Mouse (Mus musculus) layer of hippocampus, postnatal 25 days (tissue): ENCODE results near the gene Otulin. TPM values are rescaled to one million over a fixed set of nuclear protein-coding genes. Genes with fewer than 3 reads are reported as not detected.

Experiments used
- DNase-seq, 2 experiments: peaks; one replicate each; pipeline ENCODE4 v3.0.0; 2022; ENCODE audit warnings: mixed read lengths in 2 of 2, low spot score in 1 of 2; ENCODE audit errors: extremely low spot score in 1 of 2
- total RNA-seq, 2 experiments: library from RNA; stranded (reverse); gene quantifications; 2 replicates each; pipeline ENCODE4 v1.2.3; 2021

The Otulin gene
- total RNA-seq = 10 to 100 TPM; 20.2 to 20.9 TPM

DNA sequence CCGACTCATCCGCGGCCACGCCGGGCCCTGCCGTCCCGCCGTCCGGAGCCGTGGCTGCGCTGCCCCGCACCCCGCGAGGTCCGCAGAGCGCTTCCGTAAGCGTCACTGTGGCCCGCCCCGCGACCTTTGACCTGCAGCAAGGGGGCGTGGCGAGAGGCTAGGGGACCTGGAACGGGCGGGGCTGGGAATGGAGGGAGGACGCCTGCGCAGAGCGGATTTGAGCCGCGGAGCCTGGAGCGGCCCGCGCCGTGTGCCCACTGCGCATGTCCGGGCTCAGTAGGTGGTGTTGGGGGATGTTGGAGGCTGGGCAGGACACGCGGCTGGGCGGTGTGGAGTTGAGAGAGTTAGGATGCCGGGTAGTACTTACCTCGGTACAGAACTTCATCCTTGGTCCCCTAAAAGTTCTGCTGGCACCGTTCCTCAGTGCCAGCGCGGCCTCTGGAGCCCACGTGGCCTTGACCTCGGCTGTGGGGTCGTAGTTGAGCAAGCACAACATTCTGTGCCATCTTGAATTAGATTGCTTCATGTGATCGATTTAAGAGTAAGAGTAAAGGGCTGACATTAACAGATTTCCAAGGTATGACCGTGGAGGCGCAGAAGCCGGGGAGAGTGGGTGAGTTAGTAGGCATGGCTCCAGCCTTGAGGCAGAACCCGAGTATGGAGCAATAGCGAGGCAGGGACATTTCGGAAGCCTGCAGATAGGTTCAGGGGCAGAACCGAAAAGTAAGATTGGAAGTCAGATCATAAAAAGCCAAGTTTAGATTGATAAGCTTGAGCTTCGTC, at the start of gene Otulin:
TSS of gene Otulin (minus strand) at position 93 of the 783 bp plus-strand sequence.
- DNase-seq = peak; percentile 98 to 99

DNA sequence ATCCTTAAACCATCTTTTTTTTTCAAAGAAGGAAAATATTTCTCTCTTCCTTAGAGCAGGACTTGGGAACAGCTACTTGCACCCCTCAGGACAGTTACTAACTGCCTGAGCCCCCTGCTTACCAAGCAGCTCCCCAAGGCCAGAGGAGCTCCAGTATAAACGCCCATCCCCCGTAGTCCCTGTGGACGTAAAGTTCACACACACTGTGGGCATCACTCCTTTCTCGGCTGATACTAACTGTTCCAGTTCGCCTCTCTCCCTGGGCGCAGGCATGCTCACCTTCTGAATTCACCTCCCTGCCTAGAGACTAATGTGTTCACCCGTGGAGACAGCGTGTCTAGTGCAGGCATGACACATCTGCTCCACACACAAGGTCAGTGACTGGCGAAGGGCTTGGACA, 48.0 kb upstream of the Otulin start:
- no peak for DNase-seq

DNA sequence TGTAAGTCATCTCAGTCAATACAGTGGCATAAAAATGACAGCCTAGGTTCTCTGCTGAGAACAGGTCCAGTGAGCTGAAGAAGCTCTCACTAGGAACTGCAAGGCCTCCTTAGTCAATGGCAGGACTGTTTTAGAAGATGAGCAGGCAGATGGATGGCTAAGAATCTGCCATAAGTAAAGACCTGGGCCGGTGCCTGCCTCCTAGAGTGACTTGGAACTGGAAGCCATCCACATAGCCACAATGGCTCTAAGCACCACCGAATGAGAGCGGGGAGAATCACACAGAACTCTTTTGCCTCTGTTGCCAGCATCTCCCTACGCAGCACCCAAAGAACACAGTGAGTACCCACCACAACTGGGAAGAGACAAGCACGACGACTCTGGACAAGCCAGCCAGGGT, 47.3 kb upstream of the Otulin start:
- DNase-seq = no peak

DNA sequence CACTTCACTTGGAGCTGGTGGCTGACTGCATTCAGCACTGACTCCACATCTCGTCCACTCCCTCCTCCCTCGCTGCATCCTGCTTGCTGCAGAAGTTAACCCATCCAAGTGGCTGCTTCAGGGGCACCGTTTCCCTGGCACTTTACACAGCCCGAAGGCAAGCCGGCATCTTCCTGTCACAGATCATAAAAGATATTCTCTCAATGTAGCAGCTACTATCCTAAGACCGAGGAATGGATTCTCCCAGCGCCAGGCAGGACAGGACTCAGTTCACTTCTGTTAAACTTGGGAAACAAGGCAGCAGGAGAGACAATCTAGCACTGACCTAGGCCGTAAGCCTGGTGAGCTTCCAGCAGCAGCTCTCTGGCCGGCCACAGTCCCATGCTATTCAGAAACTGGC, 45.7 kb upstream of the Otulin start:
- DNase-seq = no peak

DNA sequence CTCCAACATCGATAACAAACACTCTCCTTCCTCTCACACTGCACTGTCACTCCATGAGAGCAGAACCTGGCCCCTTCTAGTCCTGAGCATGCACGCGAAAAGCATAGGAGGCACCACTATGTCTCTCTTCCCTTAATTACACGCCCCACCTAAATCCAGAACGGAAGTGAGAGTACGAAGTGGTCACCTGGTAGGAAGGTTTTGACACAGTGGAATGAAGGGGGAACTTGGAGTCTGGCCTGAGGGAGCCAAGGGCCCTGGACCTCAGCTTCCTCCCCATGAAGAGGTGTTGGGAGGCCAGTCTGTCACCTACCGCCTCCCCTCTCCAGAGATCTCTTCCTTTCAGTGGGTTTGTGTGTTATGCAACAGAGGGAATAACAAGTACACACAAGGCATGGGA, 44.6 kb upstream of the Otulin start:
- no peak for DNase-seq

DNA sequence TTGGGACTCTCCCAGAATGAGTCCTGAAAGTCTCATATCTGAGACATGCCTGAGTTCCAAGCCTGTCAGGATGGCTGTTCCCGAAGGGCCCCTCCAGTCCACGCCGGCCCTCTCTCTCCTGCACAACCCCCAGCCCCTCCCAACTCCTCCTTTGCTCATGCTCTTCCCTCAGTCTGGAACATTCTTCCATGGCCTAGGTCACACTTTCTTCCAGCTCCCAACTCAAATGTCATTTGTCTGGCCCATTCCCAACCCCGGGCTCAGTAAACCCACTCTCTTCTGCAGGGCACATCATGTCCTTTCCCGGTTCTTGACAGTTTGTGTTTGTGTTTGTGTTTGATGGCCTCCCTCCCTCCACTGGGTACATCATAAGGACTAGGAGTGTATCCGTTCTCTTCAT, 43.5 kb upstream of the Otulin start:
- no peak for DNase-seq

DNA sequence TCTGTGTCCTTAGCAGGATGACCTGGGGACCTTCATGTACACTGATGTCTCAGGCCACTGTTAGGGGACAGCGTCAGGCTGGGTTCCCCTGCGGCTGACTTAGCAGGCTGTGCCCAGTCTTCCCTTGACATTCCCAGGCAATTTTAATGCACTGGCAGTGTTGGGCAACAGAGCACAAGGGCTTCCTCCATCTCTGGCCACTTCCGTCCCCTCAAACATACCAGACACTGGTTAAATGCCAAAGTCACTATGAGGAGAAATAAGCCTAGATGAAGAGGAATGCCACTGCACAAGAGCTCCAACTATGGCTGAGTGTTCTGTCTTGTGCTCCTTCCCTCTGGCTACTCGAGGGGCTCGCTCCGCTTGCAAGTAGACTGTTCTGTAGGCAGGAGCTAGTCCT, 42.7 kb upstream of the Otulin start:
- no peak for DNase-seq

DNA sequence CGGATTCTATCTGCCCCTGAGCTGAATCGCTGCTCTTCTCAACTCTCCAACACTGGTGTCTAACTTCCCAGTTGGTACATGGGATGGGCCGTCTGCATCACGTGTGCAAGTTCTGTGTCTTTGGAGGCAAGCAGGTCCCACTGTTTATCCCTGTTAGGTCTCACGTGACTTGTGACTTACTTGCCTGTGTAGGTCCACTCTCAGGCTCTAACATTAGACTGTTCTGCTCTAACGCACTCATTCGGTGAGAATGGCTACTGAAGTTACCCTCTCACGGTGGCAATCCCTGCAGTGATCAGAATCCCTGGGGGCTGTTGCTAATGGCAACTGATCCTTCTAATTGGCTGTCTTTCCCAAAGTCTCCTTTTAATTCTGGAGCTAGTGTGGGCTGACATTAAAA, 41.8 kb upstream of the Otulin start:
- DNase-seq = no peak

DNA sequence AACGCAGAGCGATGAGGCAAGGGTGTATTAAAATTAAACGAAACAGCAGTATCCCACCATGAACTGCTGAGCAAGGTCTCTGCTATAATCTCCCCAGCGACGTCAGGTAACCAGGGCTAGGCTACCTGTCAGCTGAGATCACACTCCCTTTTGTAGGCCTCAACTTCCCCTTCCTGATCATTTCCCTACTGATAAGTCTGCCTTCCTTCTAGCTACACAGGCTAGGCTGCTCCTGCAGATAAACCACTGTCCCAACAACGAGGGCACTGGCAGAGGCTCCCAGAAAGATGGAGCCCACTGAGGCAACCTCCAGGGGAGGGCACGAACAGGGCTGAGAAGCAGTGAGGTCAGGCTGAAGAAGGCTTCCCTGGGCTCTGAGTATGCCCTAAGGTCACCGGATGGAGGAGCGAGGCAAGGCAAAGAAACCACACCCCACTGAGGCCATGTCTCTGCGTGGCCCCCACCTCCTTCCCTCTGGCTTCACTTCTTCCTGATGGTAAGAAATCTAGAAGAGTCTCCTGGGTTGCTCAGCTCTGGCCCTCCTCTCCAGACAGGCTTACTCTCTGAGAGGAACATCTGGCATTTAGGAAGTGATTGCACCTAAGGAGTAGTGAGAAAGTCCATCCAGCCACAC, 41.2 kb upstream of the Otulin start:
- no peak for DNase-seq

DNA sequence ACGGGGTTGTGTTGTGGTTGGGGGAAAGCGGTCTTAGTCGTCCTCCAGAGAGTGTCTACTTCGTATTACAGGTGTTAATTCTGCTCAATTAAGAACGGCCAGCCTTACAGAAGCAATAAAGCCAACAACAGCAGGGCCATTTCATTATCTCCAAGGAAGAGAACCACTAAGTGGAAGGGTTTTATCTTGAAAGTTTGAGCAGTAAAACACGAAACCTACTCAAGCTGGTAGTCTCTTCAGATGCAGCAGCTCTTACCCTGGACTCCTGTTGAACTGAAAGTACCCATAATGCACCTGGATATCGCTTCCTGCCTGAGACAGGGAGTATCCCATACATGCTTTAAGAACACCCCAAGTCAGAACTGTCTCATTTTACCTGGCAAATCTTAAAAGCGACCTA, 40.2 kb upstream of the Otulin start:
- DNase-seq = no peak

DNA sequence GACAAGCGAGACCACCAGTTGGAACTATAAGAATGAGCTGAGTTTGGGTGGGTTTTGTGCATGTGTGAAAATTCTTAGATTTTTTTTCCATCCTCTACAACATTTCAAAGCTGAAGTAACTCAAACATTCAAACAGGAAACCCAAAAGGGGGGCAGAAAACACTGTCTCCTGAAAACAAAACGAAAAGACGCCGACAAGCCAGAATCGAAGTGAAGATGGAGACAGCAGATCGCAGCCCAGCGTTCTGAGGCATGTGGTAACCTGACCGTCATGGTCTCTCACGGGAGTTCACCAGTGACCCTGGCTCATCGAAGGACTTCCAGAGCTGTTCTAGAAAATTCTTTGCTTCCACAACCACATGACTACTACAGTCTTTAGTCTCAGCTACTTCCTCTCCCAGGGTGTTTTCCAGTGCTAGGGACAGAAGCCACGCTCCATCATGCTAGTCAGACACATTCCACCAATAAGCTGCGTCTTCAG, 39.5 kb upstream of the Otulin start:
- no peak for DNase-seq

DNA sequence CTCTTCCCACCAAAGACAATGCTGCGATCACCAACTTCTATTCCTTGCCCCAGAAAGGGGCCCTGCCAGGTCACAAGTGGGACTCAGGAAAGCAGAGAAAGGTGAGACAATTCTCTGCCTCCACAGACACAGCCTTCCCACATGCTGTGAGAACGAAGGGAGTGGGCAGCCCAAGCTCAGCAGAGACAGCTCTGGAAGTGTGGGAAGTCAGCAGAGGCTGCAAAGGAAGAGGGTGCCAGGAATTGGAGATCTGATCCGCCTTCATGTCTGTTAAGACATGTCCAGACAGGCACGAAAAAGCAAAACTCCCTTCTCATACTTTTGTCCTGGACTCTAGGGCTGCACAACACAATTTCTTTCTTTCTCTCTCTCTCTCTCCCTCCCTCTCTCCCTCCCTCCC, 38.8 kb upstream of the Otulin start:
- no peak for DNase-seq

DNA sequence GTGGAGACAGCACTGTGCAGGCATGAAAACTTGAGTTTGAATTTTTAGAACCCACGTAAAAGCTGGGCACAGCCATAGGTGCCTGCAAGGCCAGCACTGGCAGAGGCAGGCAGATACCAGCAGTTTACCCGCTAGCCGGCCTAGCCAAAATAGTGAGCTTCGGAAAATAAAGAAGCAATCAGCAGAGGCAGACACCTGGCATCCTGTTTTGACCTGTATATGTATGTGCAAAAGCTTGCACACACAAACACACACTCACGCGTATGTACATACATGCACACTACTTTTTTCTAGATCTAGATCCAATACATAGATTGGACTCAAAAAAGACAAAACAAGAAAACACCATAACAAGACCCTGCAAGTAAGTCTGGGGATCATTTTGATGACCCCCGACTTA, 38.1 kb upstream of the Otulin start:
- DNase-seq = no peak

DNA sequence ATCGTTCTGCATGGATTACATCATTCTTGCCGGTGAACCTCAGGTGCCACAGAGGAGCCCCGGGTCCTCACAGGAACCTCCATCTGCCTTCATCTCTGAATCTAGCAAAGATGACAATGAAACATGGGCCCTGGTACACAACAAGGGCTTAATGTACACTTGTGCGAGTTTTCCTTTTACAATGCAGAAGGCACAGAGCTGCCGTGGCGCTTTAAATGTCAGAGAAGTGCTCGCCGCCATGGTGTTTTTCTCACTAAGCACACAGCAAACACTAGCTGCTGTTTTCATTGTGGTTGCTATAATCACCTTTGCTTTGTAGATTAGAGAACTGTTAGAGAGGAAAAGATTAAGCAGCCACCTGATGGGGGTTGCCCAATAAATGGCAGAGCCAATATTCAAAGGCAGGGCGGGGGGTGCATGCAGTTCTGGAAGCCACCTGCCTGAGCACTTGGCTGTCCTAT, 37.5 kb upstream of the Otulin start:
- no peak for DNase-seq

DNA sequence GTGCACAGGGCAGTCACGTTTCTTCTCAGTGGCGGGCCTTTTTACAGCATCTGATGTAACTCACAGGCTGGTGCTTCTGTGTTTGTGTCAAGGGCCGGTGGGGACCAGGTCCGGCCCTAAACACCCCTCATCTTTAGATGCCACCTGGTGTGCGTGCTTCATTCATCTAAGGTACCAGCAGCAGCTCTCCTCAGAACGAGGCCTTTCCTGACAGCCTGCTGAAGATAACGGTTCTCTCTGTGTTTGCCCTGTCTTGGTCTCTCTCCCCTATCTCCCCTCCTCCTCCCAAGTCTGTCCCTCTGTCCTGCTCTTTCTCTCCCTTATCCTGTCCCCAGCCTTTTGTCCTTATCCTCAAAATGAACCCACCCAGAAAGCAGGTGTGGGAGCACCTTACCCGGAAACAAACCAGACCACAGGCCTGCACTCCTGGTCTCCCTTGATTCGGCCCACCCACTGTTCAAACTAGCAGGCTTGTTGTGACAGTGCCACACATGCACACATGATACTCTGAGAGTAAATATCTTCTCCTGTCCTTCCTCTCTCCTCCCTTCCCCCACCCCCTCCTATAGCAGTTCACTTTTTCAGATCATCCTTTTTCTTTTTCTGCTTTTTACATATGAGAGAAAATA, 36.5 kb upstream of the Otulin start:
- DNase-seq = no peak

DNA sequence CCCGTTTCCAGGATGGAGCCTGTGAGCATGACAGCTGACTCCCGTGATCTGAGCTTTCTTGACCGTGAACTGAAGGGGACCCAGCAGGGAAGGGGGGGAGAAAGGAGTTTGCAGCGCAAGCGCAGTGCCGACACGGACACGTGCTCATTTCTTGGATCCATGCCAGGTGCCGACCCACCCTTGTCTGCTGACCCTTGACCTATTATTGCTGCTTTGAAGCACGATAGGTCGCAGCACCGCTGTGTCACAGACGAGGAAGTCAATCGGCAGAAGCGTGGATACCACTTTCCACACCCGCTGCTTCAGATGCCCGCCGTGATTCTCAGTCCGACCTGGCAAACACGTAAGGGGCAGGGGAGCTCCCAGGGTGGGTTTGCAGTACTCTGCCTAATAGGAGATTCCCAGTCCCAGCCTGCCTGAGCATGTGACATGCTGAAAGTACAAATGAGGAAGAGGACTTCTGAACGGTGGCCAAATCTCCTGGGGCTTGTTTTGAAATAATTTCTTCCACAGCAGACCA, 35.0 kb upstream of the Otulin start:
- DNase-seq = peak in 1 of 2 experiments; percentile 26

DNA sequence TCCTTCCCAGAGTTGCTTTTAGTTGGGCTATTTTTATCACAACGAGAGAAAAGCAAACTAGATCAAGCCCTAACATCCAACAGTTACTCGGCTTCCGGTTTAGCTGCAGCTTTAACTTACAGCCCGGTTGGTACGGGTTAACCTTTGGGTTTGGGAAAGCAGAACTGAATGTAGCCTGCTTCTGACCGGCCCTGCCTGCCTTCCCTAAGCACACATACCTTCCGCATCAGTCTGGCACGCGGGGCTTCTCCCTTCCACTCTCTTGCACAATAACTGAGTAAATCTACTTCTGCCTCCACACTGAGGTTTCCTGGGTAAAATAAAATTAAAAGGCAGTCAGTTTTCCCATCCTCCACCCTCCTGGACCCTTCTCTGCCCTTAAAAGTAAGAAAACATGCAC, 33.6 kb upstream of the Otulin start:
- no peak for DNase-seq

DNA sequence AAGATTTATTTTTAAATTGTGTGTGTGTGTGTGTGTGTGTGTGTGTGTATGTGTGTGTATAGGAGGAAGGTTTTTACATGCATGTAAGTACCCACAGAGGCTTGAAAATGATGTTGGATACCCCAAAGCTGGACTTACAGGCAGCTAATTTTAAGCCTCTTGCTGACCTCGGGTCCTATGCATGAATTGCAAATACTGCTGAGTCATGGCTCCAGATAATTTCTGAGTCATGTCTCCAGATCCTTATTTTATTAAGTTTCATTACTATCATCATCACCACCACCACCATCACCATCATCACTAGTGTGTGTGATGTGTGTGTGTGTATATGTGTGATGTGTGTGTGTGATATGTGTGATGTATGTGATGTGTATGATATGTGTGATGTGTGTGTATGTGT, 32.2 kb upstream of the Otulin start:
- no peak for DNase-seq

DNA sequence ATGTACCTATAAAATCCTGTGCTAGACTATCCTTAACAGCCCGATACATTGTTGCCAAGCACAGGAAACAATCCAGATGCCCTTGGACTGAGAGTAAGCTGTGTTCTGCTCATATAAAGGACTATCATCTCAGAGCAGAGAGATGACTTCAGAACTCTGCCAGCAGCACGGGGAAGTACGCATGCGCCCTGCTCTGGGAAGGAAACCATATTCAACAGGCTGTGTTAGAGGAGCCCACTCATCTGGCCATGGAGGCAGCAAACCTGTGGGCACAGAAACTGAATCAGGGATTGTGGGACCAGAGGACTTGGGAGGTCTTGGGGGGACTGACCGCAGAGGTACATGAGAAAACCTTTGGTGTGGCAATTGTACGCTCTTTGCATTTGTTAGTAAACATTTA, 31.2 kb upstream of the Otulin start:
- DNase-seq = no peak

DNA sequence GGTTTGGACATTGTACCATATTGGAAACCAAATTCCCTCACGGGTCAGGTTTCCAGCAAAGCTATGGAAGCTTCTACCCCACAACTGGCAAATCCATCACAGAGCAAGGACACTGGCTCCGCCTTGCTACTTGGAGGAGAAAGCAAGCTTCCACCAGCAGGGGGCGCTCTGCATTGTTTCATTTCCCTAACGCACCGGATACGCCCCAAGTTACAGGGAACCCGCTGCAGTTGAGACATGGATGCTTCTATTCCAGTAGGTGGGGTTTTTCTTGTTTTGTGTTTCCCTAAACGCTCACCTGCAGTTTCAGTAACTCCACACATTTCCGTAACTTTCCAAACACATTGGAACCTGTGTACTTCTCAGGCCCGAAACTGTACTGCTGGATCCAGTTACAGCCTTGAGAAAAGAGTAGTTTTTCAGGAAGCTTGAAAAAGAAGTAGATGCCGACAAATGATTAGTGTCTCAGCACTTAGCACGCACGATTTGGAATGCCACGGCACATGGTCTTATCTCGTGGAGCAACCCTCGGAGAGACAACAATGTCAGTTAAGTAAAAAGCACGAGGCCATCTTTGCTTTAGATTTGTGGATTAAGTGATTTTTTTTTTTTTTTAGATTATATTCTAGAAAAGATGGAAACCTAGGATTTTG, 29.2 kb upstream of the Otulin start:
- peak; percentile 89 to 99 for DNase-seq

DNA sequence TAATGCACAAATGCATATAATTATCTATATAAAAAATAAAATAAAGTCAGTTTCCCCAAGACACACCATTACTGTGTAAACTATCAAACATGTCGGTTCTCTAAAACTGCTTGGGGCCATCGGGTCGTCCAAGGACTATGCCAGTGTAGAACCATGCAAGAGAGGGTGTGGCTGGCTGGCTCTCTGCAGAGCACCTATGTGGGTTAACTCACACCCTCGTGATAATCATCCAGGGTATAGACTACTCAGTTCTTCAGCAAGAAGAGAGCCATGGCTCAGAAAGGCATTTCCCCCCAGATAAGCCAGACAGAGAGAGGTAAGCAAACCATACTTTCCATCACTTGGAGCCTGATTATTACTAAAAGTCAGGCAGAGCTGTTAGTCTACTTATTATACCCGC, 28.6 kb upstream of the Otulin start:
- no peak for DNase-seq
